Mouse (Mus musculus) layer of hippocampus, adult 9-10 months (tissue): ENCODE measurements at regions not wholly inside any gene's neighbourhood (a gene's known extent, or its start where the extent isn't known, plus 50 kb on each side); places are given as distances from the start of the nearest gene placed in this dataset.

Experiments
- DNase-seq: peaks from one replicate; pipeline ENCODE4 v3.0.0; 2022; ENCODE audit warnings: low spot score

DNA sequence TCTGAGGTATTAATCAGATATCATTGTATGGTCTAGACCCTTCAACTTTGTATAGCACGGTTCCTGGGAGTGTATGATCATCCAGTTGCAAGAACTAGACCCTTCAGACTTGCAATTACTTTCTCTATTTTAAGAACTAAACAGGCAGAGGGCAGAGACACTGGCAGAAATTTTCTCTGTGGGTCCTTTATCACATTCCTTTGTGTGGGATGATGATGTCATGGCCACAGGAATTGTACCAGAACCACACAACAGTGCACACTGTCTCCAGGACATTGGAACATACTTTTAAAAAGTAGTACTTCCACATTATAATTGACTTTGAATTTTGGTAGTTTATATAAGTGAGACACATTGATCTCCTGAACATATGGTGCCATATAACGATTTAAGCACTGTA lies 674.2 kb downstream of the Rfpl4b start:
- DNase-seq: no peak

DNA sequence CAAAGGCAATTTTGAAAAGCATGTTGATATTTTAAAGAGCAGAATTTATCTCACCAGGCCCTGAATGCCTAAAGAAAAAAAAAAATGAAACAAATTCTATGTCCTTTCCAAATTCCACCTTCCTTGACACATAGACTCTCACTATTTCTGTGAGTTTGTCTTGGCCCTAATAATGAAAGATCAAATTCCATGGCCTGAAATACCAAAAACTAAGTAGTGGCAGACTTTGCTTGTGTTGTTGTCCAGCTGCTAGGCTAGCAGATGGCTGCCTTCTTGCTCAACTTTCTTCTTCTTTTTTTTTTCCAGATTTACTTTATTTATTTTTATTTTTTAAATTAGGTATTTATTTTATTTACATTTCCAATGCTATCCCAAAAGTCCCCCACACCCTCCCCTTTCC lies 682.4 kb downstream of the Rfpl4b start:
- DNase-seq: no peak

DNA sequence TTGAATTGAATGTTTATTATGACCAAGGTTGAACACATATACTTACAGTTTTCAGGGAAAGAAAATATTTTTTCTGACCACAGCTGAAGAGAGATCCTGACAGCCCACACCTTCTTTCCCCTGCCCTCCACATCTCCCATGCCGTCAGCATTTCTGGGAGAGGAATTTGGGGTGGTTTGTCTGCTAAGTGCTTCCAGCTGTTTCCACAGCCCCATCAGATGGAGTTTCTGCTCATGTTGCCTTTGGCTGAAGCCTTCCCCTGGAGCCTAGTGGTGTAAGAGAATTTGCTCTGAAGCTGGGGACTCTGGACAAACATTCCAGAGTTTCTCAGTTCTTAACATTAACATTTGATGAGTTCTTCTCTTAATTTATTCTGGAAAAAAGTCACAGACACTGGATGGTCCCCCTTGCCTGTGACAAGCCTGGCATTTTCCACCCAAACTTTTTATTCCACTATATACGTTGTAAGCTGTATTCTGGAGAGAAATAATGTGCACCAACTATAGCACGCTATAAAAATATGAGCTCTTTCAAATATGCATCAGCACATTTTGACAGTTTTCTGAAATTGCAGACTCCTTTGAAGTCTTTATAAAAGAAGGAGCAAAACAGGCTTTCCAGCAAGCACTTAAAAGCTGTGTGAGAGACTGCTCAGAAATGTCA lies 699.5 kb downstream of the Rfpl4b start:
- DNase-seq: no peak

DNA sequence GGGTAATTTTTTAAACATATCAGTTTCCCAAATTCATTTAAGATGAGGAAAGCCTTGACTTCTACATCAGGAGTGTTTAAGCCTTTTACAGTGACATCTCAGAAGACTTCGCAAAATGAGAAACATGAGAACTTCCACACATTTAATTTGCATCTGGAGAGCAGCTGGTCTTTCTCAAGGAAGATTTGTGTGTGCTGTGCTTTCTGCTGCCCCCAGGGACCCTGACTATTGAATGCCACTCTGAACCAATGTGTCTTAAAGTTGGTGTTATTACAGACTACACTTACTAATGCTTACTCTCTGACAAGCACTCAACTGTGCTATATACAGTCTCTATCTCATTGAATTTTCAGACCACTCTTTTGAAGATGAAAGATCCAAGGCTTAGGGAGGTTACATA lies 703.0 kb downstream of the Rfpl4b start:
- no peak for DNase-seq

DNA sequence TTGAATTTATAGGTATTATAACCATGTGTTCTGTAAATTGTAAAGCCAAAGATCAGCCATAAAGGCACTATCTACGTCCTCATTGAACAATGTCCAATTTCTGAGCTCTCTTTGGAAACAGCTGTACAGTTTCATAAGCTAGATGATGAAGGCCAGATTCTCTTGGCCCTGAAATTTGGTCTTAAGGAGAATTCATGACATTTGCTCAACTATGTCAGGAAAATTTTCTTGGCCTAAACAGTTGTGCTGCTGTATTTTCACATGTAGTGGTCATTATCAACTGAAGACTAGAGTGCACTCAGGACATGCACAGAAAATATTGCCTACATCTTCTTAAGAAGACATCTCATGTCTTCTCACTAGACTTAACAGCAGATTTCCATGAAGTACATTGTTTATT lies 705.1 kb downstream of the Rfpl4b start:
- no peak for DNase-seq

DNA sequence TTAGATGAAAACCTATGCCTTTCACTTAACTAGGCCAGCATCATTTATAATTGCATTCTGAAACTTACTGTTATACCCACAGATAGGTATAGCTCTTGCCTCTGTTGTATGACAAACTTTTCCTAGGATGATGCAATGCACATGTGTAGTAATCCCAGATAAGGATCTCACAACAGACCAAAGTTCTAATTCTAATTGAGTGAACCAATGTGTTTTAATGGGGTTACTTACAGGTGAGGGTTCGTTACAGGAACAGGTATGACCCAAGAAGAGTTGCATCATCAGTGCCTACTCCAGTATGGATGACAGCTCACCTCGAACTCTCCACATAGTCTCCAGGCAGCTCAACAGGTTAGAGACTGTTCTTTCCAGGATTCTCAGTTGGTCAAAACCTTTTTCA lies 707.4 kb downstream of the Rfpl4b start:
- DNase-seq: no peak

DNA sequence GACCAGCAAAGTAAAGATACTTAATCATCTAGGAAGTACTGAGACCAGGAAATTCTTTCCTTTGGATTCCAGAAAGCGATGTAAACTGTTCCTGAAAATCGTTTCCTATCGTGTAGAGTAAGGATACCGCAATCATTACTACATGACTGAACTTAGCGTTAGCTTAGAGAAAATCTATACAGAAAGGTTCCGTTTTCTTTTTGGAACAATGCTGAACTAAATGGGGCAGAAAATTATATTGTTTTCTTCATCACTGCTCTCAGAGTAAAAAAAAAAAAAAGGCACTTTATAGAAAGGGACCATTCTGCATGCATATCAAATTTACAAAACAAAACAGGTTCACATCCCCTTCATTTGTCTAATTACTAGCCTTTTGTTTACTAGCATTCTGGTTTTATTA lies 713.0 kb downstream of the Rfpl4b start:
- no peak for DNase-seq

DNA sequence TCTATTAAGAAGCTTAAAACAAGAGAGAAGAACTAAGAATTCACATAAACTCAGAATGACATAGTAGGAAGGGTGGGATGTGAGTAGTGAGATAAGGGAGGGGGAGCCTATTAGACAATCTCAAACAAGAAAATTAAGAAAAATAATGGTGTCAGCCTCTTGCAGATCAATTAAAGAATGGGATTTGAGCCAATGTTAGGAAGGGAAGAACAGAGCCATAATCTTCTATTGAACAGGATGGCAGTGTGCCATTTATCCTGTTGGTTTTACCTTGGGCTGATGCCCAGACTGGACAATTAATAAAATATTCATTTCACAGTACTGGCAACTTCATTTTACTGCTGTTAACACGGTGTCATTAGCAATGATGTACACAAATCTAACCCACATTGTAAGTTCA lies 718.0 kb downstream of the Rfpl4b start:
- no peak for DNase-seq

DNA sequence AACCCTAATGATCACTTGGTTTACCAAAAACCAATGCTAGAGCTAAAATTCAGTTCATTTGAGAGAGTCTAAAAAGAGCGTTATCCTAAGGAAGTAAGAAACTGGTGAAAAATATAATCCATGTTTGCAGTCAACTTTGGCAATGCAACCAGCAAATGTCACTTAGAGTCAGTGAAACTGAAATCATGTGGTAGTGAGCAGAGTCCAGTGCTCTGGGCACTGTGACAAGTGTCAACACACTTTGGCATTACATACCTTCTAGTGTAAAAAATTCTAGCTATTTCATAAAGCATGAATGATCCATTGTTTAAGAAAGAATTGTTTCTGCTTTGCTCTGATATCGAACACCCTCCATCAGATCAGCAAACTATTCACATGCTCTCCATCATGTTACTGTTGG lies 743.1 kb downstream of the Rfpl4b start:
- DNase-seq: no peak

DNA sequence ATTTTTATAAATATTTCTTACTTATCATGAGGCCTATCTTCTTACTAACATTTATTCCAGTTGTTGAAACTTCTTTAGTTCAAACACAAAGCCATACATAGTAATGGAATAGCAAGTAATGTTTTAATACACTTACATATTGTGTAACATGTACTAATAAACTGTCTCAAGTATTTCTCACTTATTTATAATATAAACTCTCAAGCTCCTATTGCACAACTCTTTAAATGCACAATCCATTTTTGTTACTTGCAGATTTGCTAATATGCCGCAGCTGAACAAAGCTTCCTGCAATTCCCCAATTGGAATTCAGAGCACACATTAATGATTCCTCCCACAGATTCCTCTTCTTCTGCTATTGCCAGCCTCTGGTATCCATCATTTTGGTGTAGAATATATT lies 749.2 kb downstream of the Rfpl4b start:
- DNase-seq: no peak

DNA sequence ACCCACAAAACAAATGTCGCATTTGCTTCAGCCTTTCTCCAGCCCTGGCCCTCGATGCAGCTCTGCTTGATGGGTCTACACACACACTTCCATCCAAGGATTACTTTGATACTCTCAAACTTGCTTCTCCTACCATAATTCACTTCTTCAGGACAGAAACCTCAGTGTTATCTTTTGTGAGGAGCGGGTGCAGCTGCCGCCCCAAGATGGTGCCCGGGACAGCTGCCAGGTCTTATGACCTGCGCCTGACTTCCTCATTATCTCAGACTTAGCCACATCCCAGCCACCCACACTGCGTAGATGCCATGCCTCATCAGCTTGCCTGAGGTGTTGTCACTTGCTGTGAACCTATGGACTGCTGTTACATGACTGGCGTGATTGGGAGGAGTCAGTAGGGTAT lies 762.5 kb downstream of the Rfpl4b start:
- DNase-seq: no peak

DNA sequence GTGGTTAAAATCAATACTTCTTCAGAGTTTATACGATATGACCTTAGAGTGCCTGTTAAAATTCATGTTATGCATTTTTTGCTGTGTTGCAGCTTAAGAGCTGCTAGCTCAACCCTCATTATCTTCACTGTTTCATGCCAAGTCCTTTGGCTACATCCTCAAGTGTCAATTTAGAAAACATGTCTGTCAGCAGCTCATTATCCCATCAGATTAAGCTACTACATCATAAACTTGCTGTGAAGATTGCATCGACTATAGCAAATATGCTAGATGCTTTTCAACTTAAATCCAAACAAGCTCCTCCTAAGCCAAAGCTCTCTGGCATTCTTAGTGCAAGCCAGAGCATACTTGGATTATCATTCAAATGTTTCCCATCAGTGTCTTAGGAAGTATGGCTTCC lies 811.1 kb downstream of the Rfpl4b start:
- DNase-seq: no peak

DNA sequence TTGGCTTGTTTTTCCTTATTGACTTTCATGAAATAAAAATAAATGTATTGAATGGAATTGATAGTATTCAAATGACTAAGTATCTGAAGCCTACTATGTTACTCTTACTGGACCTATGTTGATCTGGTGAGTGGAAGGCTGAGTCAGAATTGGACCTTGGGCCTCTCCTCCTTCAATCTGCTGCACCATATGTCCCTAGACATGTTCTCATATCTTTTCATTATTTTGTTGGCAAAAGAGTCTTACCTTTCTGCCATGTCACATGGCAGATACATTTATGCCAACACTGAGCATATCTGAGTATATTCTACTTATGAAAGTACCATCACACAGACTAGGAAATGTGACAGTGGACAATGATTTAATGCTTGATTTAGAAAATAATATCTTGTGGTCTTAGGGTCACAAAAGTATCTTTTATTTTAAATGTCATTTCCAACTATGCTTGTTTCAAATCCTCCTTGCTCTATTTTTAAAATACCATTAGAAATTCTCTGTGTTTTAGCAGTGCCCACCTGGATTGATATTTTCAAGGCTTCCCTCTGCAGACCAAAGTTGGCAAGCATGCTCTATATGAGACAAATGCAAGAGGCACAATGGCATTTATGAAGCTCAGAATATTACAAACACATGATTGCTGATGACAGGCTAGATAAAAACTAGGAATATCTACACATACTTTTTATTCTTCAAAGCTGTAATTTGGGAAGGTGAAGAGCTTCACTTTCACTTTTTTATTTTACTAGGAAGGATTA lies 825.7 kb downstream of the Rfpl4b start:
- DNase-seq: no peak

DNA sequence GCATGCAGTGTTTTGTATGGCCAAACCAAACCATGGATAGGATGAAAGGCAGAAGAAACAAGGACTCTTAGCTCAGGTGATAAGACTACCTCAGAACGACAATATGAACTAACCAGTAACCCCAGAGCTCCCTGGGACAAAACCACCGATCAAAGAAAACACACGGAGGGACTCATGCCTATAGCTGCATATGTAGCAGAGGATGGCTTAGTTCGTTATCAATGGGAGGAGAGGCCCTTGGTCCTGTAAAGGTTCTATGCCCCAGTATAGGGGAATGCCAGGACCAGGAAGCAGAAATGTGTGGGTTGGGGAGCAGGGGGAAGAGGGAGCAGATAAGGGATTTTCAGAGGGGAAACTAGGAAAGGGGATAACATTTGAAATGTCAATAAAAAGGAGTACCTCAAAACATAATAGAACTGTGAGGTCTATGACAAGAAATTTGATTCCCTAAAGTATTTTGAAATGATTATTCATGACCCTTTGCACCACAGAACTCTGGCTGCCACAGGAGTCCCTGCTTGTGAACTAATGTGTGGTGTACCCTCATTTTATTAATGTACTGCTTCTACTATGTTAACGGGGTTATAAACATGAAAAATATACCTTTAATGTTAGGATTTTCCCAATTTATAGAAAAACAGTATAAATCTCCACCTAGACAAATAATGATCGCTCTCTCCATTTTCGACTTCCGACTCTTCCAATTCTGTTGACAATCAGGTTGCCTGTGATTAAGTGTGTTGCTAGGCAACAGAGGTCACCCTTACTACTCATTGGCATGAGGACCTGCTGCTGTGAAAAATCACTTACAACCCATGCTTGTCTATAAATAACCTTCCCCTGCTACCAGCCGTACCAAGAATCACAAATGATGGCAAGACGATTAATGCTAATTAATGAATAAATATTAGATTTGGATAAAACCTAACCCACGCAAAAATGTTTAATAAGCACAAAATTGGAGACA lies 833.0 kb downstream of the Rfpl4b start:
- no peak for DNase-seq

DNA sequence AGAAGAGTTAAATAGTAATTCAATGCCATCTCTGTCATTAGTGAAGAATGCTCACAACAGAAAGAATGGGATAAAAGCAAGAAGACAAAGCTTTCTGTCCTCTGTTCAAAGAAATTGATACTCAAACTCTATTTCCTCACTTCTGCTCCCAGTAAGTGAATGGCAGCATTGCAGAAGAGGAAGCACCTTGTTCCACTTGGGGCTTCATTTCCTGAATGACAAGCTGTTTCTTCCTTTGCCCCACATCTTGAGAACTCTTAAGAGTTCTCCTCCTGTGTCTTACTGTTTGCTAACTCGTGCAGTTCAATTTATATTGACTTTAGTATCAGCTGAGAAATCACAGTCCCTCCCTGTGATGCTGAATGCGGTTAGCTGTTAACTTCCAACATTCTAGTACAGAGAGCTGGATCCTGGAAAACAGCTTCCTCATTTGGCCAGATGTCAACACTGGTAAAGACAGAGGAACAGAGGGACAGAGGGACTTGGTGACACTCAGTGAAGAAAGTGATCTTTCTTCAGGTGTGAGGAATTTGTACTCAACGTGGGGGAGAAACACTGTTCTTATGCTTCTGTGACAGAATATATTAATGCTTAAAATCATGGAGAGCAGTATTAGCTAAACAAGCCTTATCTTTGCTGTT lies 840.3 kb upstream of the Marcks start:
- no peak for DNase-seq

DNA sequence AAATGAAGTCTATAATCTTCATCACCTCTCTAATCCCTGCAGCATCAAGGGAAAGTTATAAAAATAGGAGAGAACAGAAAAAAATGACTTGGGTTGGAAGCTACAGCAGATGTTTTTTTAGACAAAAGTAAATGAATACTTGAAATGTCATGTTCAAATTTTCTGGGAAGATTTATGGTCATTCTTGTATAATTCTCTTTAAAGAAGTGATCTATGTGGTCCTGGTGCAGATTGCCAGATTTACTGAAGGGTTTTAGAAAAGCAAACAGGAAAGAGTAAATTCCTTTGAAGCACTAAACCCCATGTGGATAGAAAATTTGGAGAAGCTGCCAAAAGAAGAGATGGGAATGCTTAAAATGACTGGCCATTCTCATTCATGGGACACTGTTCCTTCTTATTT lies 821.3 kb upstream of the Marcks start:
- DNase-seq: no peak

DNA sequence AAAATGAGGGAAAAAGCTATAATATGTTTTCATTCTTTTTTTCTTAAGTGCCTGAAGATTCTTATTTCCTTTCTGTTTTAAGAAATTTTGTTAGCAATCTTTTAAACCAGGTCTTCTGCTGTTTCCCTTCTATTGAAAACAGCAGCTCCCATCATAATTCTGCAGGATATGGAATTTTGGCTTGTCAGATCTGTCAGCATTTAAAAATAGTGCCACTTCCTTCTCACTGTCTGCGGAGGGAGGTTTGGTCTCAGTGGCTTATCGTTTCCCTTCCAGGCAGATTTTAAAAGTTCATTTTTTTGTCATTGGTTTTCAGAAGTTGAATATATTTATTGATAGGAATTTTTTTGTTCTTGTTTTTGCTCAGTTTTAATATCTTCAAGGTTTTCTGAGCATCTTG lies 776.1 kb upstream of the Marcks start:
- DNase-seq: no peak

DNA sequence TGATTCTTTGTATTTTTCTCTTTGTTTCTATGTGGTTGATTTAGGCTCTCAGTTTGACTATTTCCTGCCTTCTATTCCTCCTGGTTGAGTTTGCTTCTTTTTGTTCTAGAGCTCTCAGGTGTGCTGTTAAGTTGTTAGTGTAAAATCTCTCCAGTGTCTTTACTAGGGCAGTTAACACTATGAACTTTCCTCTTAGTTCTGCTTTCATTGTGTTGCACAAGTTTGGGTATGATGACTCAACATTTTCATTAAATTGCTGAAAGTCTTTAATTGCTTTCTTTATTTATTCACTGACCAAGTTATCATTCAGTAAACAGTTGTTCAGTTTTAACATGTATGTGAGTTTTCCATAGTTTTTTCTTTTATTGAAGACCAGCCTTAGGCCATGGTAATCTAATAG lies 772.9 kb upstream of the Marcks start:
- no peak for DNase-seq

DNA sequence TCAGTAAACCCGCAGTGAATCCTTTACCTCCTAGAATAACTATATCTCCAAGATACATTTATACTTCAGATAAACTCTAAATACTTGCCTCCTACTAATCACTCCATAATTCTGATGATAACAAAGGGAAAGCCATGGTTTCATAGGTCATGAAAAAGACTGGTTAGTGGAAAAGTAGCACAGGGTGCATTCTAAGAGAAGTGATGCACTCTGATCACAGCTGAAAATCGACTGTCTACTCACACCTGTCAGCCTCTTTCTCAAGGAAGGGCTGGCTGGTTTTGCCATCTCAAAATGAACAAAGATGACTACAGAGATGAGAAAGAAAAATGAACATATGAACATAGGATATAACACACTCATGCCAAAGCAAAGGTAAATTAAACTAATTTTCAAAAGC lies 769.6 kb upstream of the Marcks start:
- DNase-seq: no peak

DNA sequence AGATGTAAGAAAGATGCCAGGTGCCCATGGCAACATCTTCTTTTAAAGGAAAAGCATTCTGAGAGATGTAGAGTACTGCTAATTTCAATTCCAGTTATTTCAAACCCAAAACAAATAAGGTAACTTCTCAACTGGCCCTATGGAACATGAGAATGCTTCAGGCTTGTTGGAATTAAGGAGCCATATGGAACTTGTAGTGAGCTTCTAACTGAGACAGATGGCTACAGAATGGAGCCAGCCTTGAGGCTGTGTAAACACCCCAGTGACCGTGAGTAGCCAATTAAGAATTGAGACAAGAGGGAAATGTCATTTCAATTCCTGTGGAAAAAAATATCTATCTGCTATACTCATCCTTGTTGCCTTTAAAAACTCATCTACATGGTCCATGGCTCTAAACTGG lies 769.0 kb upstream of the Marcks start:
- DNase-seq: peak; percentile 1

DNA sequence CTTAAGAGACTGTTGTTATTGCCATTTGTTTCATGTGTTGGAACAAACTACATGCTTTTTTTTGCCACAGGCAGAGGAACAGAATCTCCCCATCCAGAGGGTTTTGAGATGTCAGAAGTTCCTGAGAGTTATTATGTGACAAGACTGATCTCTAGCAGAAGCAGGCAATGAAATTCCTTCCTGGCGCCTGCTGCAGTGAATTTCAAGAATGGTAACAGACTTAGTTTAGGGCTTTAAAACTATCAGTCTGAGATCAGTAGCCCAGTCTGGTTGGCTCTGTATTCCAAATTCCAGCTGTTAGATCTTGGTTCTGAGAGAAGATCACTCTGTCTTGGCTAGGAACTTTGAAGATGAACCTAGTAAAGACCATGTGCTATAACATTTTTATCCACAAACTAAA lies 749.2 kb upstream of the Marcks start:
- no peak for DNase-seq

DNA sequence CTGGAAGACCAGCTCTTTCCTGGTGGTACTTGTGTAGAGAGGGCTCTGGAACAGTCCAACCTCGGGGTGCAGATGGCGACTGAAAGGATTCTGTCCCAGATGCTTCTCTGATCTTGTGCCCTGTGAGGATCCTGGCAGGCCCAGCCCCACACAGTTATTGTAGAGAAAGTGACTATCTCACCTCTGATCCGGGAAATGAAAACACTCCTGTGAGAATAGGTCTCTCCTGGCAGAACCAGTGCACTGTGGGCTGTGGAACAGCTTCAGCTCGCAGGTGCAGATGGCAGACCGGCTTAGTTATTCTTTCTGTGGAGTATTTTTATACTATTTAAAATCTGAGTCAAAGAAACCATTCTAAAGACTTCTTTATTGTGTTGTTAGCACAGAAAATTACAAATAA lies 742.1 kb upstream of the Marcks start:
- DNase-seq: no peak
